Mouse (Mus musculus) liver, adult 2 months (tissue): ENCODE data around the gene Dlec1.

Experiments
- CTCF ChIP-seq: fragments of 200-500 bp; IDR thresholded peaks from 2 replicates; pipeline ENCODE4 v1.5.1; 2011; ENCODE audit warnings: low read depth, low read length, control low read depth
- POLR2A ChIP-seq: fragments of 200-500 bp; IDR thresholded peaks from 2 replicates; pipeline ENCODE4 v1.6.1; 2011; ENCODE audit warnings: low read length, control low read depth; ENCODE audit not compliant: insufficient read depth; ENCODE audit errors: extremely low read depth

GRCm38 (mm10) chr9:119158861-119159260, 56.6 kb downstream of the Dlec1 start, which contains the start of gene Gm47289:
- no peak for TF ChIP-seq POLR2A
- TF ChIP-seq CTCF: no peak
